In the genomic region with DNA sequence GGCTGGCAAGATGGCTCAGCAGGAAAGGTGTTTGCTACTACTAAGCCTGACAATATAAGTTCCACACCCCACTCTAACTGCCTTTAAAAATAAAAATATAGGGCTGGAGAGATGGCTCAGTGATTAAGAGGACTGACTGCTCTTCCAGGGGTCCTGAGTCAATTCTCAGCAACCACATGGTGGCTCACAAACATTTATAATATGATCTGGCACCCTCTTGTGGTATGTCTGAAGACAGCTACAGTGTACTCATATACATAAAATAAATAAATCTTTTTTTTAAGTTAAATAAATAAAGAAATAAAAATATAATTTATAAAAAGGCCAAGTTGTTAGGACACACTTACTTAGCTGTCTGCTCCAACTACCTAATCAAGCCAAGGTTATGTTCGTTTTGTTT, we compare ENCODE assay signal across 16 mouse cellular contexts. TPM values are rescaled to one million over a fixed set of nuclear protein-coding genes. Genes with fewer than 3 reads are reported as not detected.
DNase-seq lines count a peak whose midpoint lies in the region; ATAC-seq and TF ChIP-seq lines count a peak whose summit lies in the region.
"Had no signal": no experiment of that assay in that cellular context is flagged by ENCODE, and none has a peak within 500 bp of the region (broad histone marks: within the 10 kb centered on the region; RNA-seq: fewer than 3 reads in every experiment).

No protein-coding gene starts in this region.

- H3K9me3 ChIP-seq in heart, postnatal 0 days (replicated peaks; ENCODE audit: control insufficient read depth, low read length): no peaks in the 10 kb centered on the region
- no peaks in the 10 kb centered on the region for H3K9me3 ChIP-seq in heart, embryonic 10.5 days
- H3K9me3 ChIP-seq in midbrain, embryonic 14.5 days (ENCODE audit: control insufficient read depth, low read length): no peaks in the 10 kb centered on the region
- H3K9me3 ChIP-seq in midbrain, embryonic 15.5 days: no peaks in the 10 kb centered on the region
- no peaks in the 10 kb centered on the region for H3K9me3 ChIP-seq in stomach, postnatal 0 days (ENCODE audit: control insufficient read depth, low read length)
- H3K9me3 ChIP-seq: midbrain, embryonic 13.5 days had no signal

- no peak overlapping the region for H3K4me2 ChIP-seq in heart, postnatal 0 days (ENCODE audit: low read depth, low read length)
- H3K4me2 ChIP-seq in midbrain, embryonic 14.5 days (ENCODE audit: low read length): no peak overlapping the region
- H3K4me2 ChIP-seq in midbrain, embryonic 15.5 days: no peak overlapping the region
- no peak overlapping the region for H3K4me2 ChIP-seq in stomach, postnatal 0 days (replicated peaks; ENCODE audit: low read depth)
- H3K4me2 ChIP-seq: hindbrain, embryonic 14.5 days; liver, embryonic 11.5 days; midbrain, embryonic 13.5 days had no signal

- H3K9ac ChIP-seq in heart, postnatal 0 days (replicated peaks; ENCODE audit: low read depth, low read length): no peak overlapping the region
- no peak overlapping the region for H3K9ac ChIP-seq in midbrain, embryonic 14.5 days (replicated peaks; ENCODE audit: low read length)
- no peak overlapping the region for H3K9ac ChIP-seq in midbrain, embryonic 15.5 days
- H3K9ac ChIP-seq in stomach, postnatal 0 days (ENCODE audit: low read length): no peak overlapping the region
- H3K9ac ChIP-seq: hindbrain, embryonic 14.5 days; midbrain, embryonic 13.5 days had no signal

- TF ChIP-seq EP300 in heart, postnatal 0 days (IDR thresholded peaks at IDR 0.05; ENCODE audit: low read depth): no peak
- TF ChIP-seq EP300 in stomach, postnatal 0 days (optimal IDR thresholded peaks at IDR 0.05): no peak

- no peak for DNase-seq in heart, postnatal 0 days (ENCODE audit: low spot score)
- DNase-seq in heart, embryonic 10.5 days (ENCODE audit: low spot score): no peak
- peak; percentile 18 for DNase-seq in midbrain, embryonic 14.5 days
- DNase-seq in MEL-GATA-1-ER (ENCODE audit: extremely low read depth, low read depth): peak; percentile 26
- no peak for DNase-seq in stomach, postnatal 0 days (ENCODE audit: low spot score)
- no peak for DNase-seq in layer of hippocampus, adult 18-20 months (ENCODE audit: low spot score in 2 of 2)
- DNase-seq: cerebellum, adult 18-20 months; gastrocnemius, postnatal 36 days; kidney, adult 8-10 months; lung, postnatal 4 days; right cerebral cortex, adult 18-20 months; spleen, adult 18-20 months had no signal

- H3K27me3 ChIP-seq in heart, postnatal 0 days (ENCODE audit: control insufficient read depth, insufficient read depth, low read length): no peaks in the 10 kb centered on the region
- no peaks in the 10 kb centered on the region for H3K27me3 ChIP-seq in heart, embryonic 10.5 days (ENCODE audit: insufficient read depth, poor library complexity, severe bottlenecking)
- H3K27me3 ChIP-seq in midbrain, embryonic 14.5 days (ENCODE audit: control insufficient read depth, insufficient read depth, low read length): no peaks in the 10 kb centered on the region
- no peaks in the 10 kb centered on the region for H3K27me3 ChIP-seq in midbrain, embryonic 15.5 days (replicated peaks)
- no peaks in the 10 kb centered on the region for H3K27me3 ChIP-seq in stomach, postnatal 0 days (ENCODE audit: control insufficient read depth, insufficient read depth, low read length)
- H3K27me3 ChIP-seq: midbrain, embryonic 13.5 days had no signal

- H3K4me1 ChIP-seq in heart, postnatal 0 days (ENCODE audit: control insufficient read depth, insufficient read depth): no peaks in the 10 kb centered on the region
- H3K4me1 ChIP-seq in heart, embryonic 10.5 days: peaks cover 17% of the 10 kb centered on the region
- H3K4me1 ChIP-seq in midbrain, embryonic 14.5 days (ENCODE audit: control insufficient read depth, insufficient read depth, low read length): no peaks in the 10 kb centered on the region
- H3K4me1 ChIP-seq in midbrain, embryonic 15.5 days: no peaks in the 10 kb centered on the region
- H3K4me1 ChIP-seq in stomach, postnatal 0 days (replicated peaks; ENCODE audit: control insufficient read depth, insufficient read depth): no peaks in the 10 kb centered on the region
- H3K4me1 ChIP-seq: midbrain, embryonic 13.5 days had no signal

- no peak overlapping the region for H3K27ac ChIP-seq in heart, postnatal 0 days (ENCODE audit: low read depth)
- no peak overlapping the region for H3K27ac ChIP-seq in heart, embryonic 10.5 days
- H3K27ac ChIP-seq in midbrain, embryonic 14.5 days (replicated peaks; ENCODE audit: low read depth, low read length): no peak overlapping the region
- no peak overlapping the region for H3K27ac ChIP-seq in midbrain, embryonic 15.5 days
- H3K27ac ChIP-seq in stomach, postnatal 0 days (replicated peaks): no peak overlapping the region
- H3K27ac ChIP-seq: hindbrain, embryonic 14.5 days; midbrain, embryonic 13.5 days had no signal

- ATAC-seq in heart, postnatal 0 days (ENCODE audit: insufficient read depth, low read depth): no peak
- no peak for ATAC-seq in midbrain, embryonic 14.5 days (ENCODE audit: low FRiP score, low TSS enrichment)
- ATAC-seq in midbrain, embryonic 15.5 days (replicated peaks): no peak
- no peak for ATAC-seq in stomach, postnatal 0 days (ENCODE audit: low FRiP score, low TSS enrichment)
- ATAC-seq: midbrain, embryonic 13.5 days had no signal

- WGBS in heart, postnatal 0 days: 59% methylated on average over 1 of the region's 1 CpGs
- WGBS in heart, embryonic 10.5 days: 52% methylated on average over 1 of the region's 1 CpGs
- 74% methylated on average over 1 of the region's 1 CpGs for WGBS in midbrain, embryonic 14.5 days
- WGBS in midbrain, embryonic 15.5 days: 65% methylated on average over 1 of the region's 1 CpGs
- 62% methylated on average over 1 of the region's 1 CpGs for WGBS in stomach, postnatal 0 days

- H3K4me3 ChIP-seq in heart, postnatal 0 days (ENCODE audit: low read depth, low read length): no peak overlapping the region
- H3K4me3 ChIP-seq in heart, embryonic 10.5 days: no peak overlapping the region
- no peak overlapping the region for H3K4me3 ChIP-seq in midbrain, embryonic 14.5 days (replicated peaks; ENCODE audit: low read depth, low read length)
- no peak overlapping the region for H3K4me3 ChIP-seq in midbrain, embryonic 15.5 days
- no peak overlapping the region for H3K4me3 ChIP-seq in stomach, postnatal 0 days (ENCODE audit: low read depth, low read length)
- H3K4me3 ChIP-seq: midbrain, embryonic 13.5 days had no signal

- no peaks in the 10 kb centered on the region for H3K36me3 ChIP-seq in heart, postnatal 0 days (replicated peaks; ENCODE audit: control insufficient read depth, insufficient read depth, low read length)
- H3K36me3 ChIP-seq in heart, embryonic 10.5 days: no peaks in the 10 kb centered on the region
- no peaks in the 10 kb centered on the region for H3K36me3 ChIP-seq in midbrain, embryonic 14.5 days (ENCODE audit: control insufficient read depth, insufficient read depth, low read length)
- H3K36me3 ChIP-seq in midbrain, embryonic 15.5 days (replicated peaks): no peaks in the 10 kb centered on the region
- no peaks in the 10 kb centered on the region for H3K36me3 ChIP-seq in stomach, postnatal 0 days (ENCODE audit: control insufficient read depth, insufficient read depth, low read length)
- H3K36me3 ChIP-seq: midbrain, embryonic 13.5 days had no signal

- TF ChIP-seq CTCF in heart, postnatal 0 days (IDR thresholded peaks at IDR 0.05; ENCODE audit: low read depth): peak; percentile 26; the same call in 1 of the 2 replicates
- TF ChIP-seq CTCF in stomach, postnatal 0 days (IDR thresholded peaks at IDR 0.05; ENCODE audit: low read depth): peak; percentile 40

RNA-seq across cellular contexts. Expression of a gene that starts 26.1 kb away (rescaled TPM):
- total RNA-seq in heart, postnatal 0 days (2014; rRNA removed; ENCODE audit: low replicate concordance): 13.5 and 18.9 TPM in 2 replicates
- polyA plus RNA-seq in heart, postnatal 0 days (2015; fragmentation: Nextera tagmentation; extraction: Ambion mirVana): 23.7 and 25.7 TPM in 2 replicates
- polyA plus RNA-seq in heart, embryonic 10.5 days (2016; fragmentation: Nextera tagmentation; extraction: Ambion mirVana): 50.7 and 54.0 TPM in 2 replicates
- polyA plus RNA-seq in midbrain, embryonic 14.5 days (2014; fragmentation: Nextera tagmentation; extraction: Ambion mirVana): 48.3 and 48.5 TPM in 2 replicates
- 59.3 and 63.4 TPM in 2 replicates for polyA plus RNA-seq in midbrain, embryonic 15.5 days (2015; fragmentation: Nextera tagmentation; extraction: Ambion mirVana)
- 26.9 and 28.0 TPM in 2 replicates for polyA plus RNA-seq in stomach, postnatal 0 days (2015; fragmentation: Nextera tagmentation; extraction: Ambion mirVana)
- total RNA-seq in layer of hippocampus, adult 18-20 months (2021): 10 to 100 TPM; 36.0 to 42.9 TPM

RNA-seq across cellular contexts. Expression of a gene that starts 30.0 kb away (rescaled TPM):
- 42.1 and 46.5 TPM in 2 replicates for total RNA-seq in heart, postnatal 0 days (2014; rRNA removed; ENCODE audit: low replicate concordance)
- 23.8 and 27.8 TPM in 2 replicates for polyA plus RNA-seq in heart, postnatal 0 days (2015; fragmentation: Nextera tagmentation; extraction: Ambion mirVana)
- polyA plus RNA-seq in heart, embryonic 10.5 days (2016; fragmentation: Nextera tagmentation; extraction: Ambion mirVana): 28.1 and 34.2 TPM in 2 replicates
- polyA plus RNA-seq in midbrain, embryonic 14.5 days (2014; fragmentation: Nextera tagmentation; extraction: Ambion mirVana): 35.2 and 35.9 TPM in 2 replicates
- 35.8 and 36.2 TPM in 2 replicates for polyA plus RNA-seq in midbrain, embryonic 15.5 days (2015; fragmentation: Nextera tagmentation; extraction: Ambion mirVana)
- polyA plus RNA-seq in stomach, postnatal 0 days (2015; fragmentation: Nextera tagmentation; extraction: Ambion mirVana): 29.8 and 34.1 TPM in 2 replicates
- total RNA-seq in layer of hippocampus, adult 18-20 months (2021): 1 to 10 TPM; 6.0 to 6.9 TPM

RNA-seq across cellular contexts. Expression of a gene that starts 37.1 kb away (rescaled TPM):
- not detected in 2 replicates for total RNA-seq in heart, postnatal 0 days (2014; rRNA removed; ENCODE audit: low replicate concordance)
- 0.12 and 0.18 TPM in 2 replicates for polyA plus RNA-seq in heart, postnatal 0 days (2015; fragmentation: Nextera tagmentation; extraction: Ambion mirVana)
- 0.22 and 0.36 TPM in 2 replicates for polyA plus RNA-seq in heart, embryonic 10.5 days (2016; fragmentation: Nextera tagmentation; extraction: Ambion mirVana)
- polyA plus RNA-seq in midbrain, embryonic 14.5 days (2014; fragmentation: Nextera tagmentation; extraction: Ambion mirVana): 0.36 and 0.59 TPM in 2 replicates
- 0.40 and 0.86 TPM in 2 replicates for polyA plus RNA-seq in midbrain, embryonic 15.5 days (2015; fragmentation: Nextera tagmentation; extraction: Ambion mirVana)
- polyA plus RNA-seq in stomach, postnatal 0 days (2015; fragmentation: Nextera tagmentation; extraction: Ambion mirVana): 0.11 TPM in 1 of 2 replicates, not detected in the other
- total RNA-seq in layer of hippocampus, adult 18-20 months (2021): under 1 TPM; 0.33 to 0.35 TPM
- total RNA-seq: gastrocnemius, postnatal 36 days had no signal

Comparison
In these comparisons a context has a peak if more than half of its experiments do, and no peak if none do; other contexts are left out.
1. DNase-seq: peak in midbrain, embryonic 14.5 days (single experiment) and MEL-GATA-1-ER (single experiment); none in heart, postnatal 0 days (single experiment), heart, embryonic 10.5 days (single experiment), stomach, postnatal 0 days (single experiment) and layer of hippocampus, adult 18-20 months (0 of 2).